Mouse (Mus musculus): ENCODE data around the gene AU040320. TPM values are rescaled to one million over a fixed set of nuclear protein-coding genes. Genes with fewer than 3 reads are reported as not detected.

AU040320 gene
- total RNA-seq, 2 experiments from 2014 or later, result 64.7 to 66.9 TPM

GRCm38 (mm10) chr4:126779826-126780775, 26.8 kb downstream of the AU040320 start:
- DNase-seq (ENCODE audit: extremely low spot score in 1 of 2, low spot score in 1 of 2), result no peak

- no peak for DNase-seq (ENCODE audit: extremely low spot score in 1 of 2, low spot score in 1 of 2)
These were observed 28.5 kb downstream of the AU040320 start for GRCm38 (mm10) chr4:126781871-126782270.

- no peak for DNase-seq (ENCODE audit: extremely low spot score in 1 of 2, low spot score in 1 of 2)
These were observed 29.2 kb downstream of the AU040320 start for GRCm38 (mm10) chr4:126782512-126782911.

GRCm38 (mm10) chr4:126782996-126783395, 29.7 kb downstream of the AU040320 start:
- peak in 1 of 2 experiments; percentile 43 for DNase-seq (ENCODE audit: extremely low spot score in 1 of 2, low spot score in 1 of 2)

- no peak for DNase-seq (ENCODE audit: extremely low spot score in 1 of 2, low spot score in 1 of 2)
These were observed 39.2 kb downstream of the AU040320 start for GRCm38 (mm10) chr4:126792341-126793102.

- no peak for DNase-seq (ENCODE audit: extremely low spot score in 1 of 2, low spot score in 1 of 2)
These were observed 48.8 kb downstream of the AU040320 start for GRCm38 (mm10) chr4:126802174-126802573.

GRCm38 (mm10) chr4:126803268-126803873, 50.0 kb downstream of the AU040320 start:
- no peak for DNase-seq (ENCODE audit: extremely low spot score in 1 of 2, low spot score in 1 of 2)

- DNase-seq (ENCODE audit: extremely low spot score in 1 of 2, low spot score in 1 of 2), result no peak
These were observed 52.4 kb downstream of the AU040320 start for GRCm38 (mm10) chr4:126805741-126806140.

GRCm38 (mm10) chr4:126806692-126807427, 53.5 kb downstream of the AU040320 start:
- DNase-seq (ENCODE audit: extremely low spot score in 1 of 2, low spot score in 1 of 2), result no peak

GRCm38 (mm10) chr4:126810566-126810965, 57.2 kb downstream of the AU040320 start:
- DNase-seq (ENCODE audit: extremely low spot score in 1 of 2, low spot score in 1 of 2), result no peak

GRCm38 (mm10) chr4:126813212-126813611, 59.9 kb downstream of the AU040320 start:
- no peak for DNase-seq (ENCODE audit: extremely low spot score in 1 of 2, low spot score in 1 of 2)

GRCm38 (mm10) chr4:126814854-126815253, 61.5 kb downstream of the AU040320 start:
- DNase-seq (ENCODE audit: extremely low spot score in 1 of 2, low spot score in 1 of 2), result no peak

GRCm38 (mm10) chr4:126822891-126823882, 69.8 kb downstream of the AU040320 start:
- no peak for DNase-seq (ENCODE audit: extremely low spot score in 1 of 2, low spot score in 1 of 2)

- DNase-seq (ENCODE audit: extremely low spot score in 1 of 2, low spot score in 1 of 2), result no peak
These were observed 70.6 kb downstream of the AU040320 start for GRCm38 (mm10) chr4:126823917-126824316.

- DNase-seq (ENCODE audit: extremely low spot score in 1 of 2, low spot score in 1 of 2), result no peak
These were observed 77.8 kb downstream of the AU040320 start for GRCm38 (mm10) chr4:126831122-126831521.

- no peak for DNase-seq (ENCODE audit: extremely low spot score in 1 of 2, low spot score in 1 of 2)
These were observed 85.5 kb downstream of the AU040320 start for GRCm38 (mm10) chr4:126838799-126839198.

- DNase-seq (ENCODE audit: extremely low spot score in 1 of 2, low spot score in 1 of 2), result peak; percentile 93 to 98
These were observed 86.5 kb downstream of the AU040320 start for GRCm38 (mm10) chr4:126839873-126840272.

- no peak for DNase-seq (ENCODE audit: extremely low spot score in 1 of 2, low spot score in 1 of 2)
These were observed 87.7 kb downstream of the AU040320 start for GRCm38 (mm10) chr4:126840996-126841560.

GRCm38 (mm10) chr4:126842911-126843310, 89.6 kb downstream of the AU040320 start:
- DNase-seq (ENCODE audit: extremely low spot score in 1 of 2, low spot score in 1 of 2), result no peak
